Mouse (Mus musculus): ENCODE data around the gene Col27a1. TPM values are rescaled to one million over a fixed set of nuclear protein-coding genes. Genes with fewer than 3 reads are reported as not detected.

Gene Col27a1
- total and polyA plus RNA-seq, 2 experiments from 2014 or later = 0.56 to 5.3 TPM

DNA sequence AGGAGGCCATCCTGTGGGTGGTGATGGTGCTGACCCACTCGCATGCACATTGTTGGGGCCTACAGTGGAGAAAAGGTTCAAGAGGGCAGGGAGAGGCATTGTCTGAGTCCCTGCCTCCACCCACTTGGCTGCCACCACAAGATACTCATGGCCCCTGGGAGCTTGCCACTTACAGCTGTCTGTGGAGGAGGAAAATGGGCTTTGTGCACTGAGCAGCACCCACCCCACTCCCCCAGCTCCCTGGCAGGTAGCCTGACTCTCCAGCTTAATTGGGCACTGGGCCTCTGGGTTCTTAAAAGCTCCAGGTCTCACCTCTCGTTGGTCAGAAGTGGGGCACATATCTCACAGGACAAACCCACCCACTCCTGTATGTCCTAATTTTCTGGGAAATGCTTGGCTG is 76.3 kb downstream of the Col27a1 start:
- WGBS = 41% methylated on average over 2 of the region's 2 CpGs
- DNase-seq = no peak
- H3K9ac ChIP-seq = no peak overlapping the region
- H3K4me3 ChIP-seq (ENCODE audit: low read depth, low read length) = no peak overlapping the region
- H3K9me3 ChIP-seq (ENCODE audit: low read length) = no peaks in the 10 kb centered on the region
- peaks cover 3% of the 10 kb centered on the region; the same call in 1 of the 2 replicates for H3K4me1 ChIP-seq (ENCODE audit: insufficient read depth)
- no peaks in the 10 kb centered on the region for H3K27me3 ChIP-seq (ENCODE audit: insufficient read depth, low read length)
- H3K27ac ChIP-seq (ENCODE audit: low read depth, low read length) = no peak overlapping the region
- no peaks in the 10 kb centered on the region for H3K36me3 ChIP-seq (ENCODE audit: insufficient read depth)
- H3K4me2 ChIP-seq (ENCODE audit: low read depth) = no peak overlapping the region
- TF ChIP-seq CTCF (IDR thresholded peaks at IDR 0.05; ENCODE audit: low read depth) = no peak
- ATAC-seq = no peak

GRCm38 (mm10) chr4:63291075-63291474 is 77.3 kb downstream of the Col27a1 start:
- peak; percentile 97 for ATAC-seq

GRCm38 (mm10) chr4:63291658-63292057 is 77.9 kb downstream of the Col27a1 start:
- H3K9me3 ChIP-seq (ENCODE audit: low read length) = no peaks in the 10 kb centered on the region
- no peaks in the 10 kb centered on the region for H3K27me3 ChIP-seq (ENCODE audit: insufficient read depth, low read length)
- no peaks in the 10 kb centered on the region for H3K36me3 ChIP-seq (ENCODE audit: insufficient read depth)
- H3K4me2 ChIP-seq (ENCODE audit: low read depth) = no peak overlapping the region
- DNase-seq = no peak
- H3K27ac ChIP-seq (ENCODE audit: low read depth, low read length) = no peak overlapping the region
- WGBS = 67% methylated on average over 4 of the region's 4 CpGs
- no peak for TF ChIP-seq CTCF (IDR thresholded peaks at IDR 0.05; ENCODE audit: low read depth)
- no peak overlapping the region for H3K9ac ChIP-seq
- H3K4me3 ChIP-seq (ENCODE audit: low read depth, low read length) = no peak overlapping the region
- H3K4me1 ChIP-seq (ENCODE audit: insufficient read depth) = peaks cover 3% of the 10 kb centered on the region; the same call in 1 of the 2 replicates
- ATAC-seq = peak; percentile 9

More at GRCm38 (mm10) chr4:63291075-63291474, 77.3 kb downstream of the Col27a1 start:
- H3K27me3 ChIP-seq (ENCODE audit: insufficient read depth, low read length) = no peaks in the 10 kb centered on the region
- no peaks in the 10 kb centered on the region for H3K9me3 ChIP-seq (ENCODE audit: low read length)
- DNase-seq = peak; percentile 97
- H3K4me1 ChIP-seq (ENCODE audit: insufficient read depth) = peaks cover 3% of the 10 kb centered on the region; the same call in 1 of the 2 replicates
- no peak overlapping the region for H3K4me2 ChIP-seq (ENCODE audit: low read depth)
- no peaks in the 10 kb centered on the region for H3K36me3 ChIP-seq (ENCODE audit: insufficient read depth)
- WGBS = 14% methylated on average over 7 of the region's 7 CpGs
- no peak overlapping the region for H3K4me3 ChIP-seq (ENCODE audit: low read depth, low read length)
- TF ChIP-seq CTCF (IDR thresholded peaks at IDR 0.05; ENCODE audit: low read depth) = peak; percentile 5; the same call in 1 of the 2 replicates
- H3K9ac ChIP-seq = no peak overlapping the region
- H3K27ac ChIP-seq (ENCODE audit: low read depth, low read length) = no peak overlapping the region

- DNase-seq (peak; percentile 52), ATAC-seq (no peak)
- Histone ChIP-seq H3K27me3 (ENCODE audit: insufficient read depth, low read length) (no peaks in the 10 kb centered on the region), H3K4me1 (ENCODE audit: insufficient read depth) (no peaks in the 10 kb centered on the region; the same call in 1 of the 2 replicates), H3K9me3 (ENCODE audit: low read length) (no peaks in the 10 kb centered on the region), H3K4me3 (ENCODE audit: low read depth, low read length) (no peak overlapping the region), H3K36me3 (ENCODE audit: insufficient read depth) (no peaks in the 10 kb centered on the region), H3K27ac (ENCODE audit: low read depth, low read length) (no peak overlapping the region), H3K9ac (no peak overlapping the region), H3K4me2 (ENCODE audit: low read depth) (no peak overlapping the region)
- WGBS = 87% methylated on average over 1 of the region's 1 CpGs
- no peak for TF ChIP-seq CTCF (IDR thresholded peaks at IDR 0.05; ENCODE audit: low read depth)
These were observed 81.8 kb downstream of the Col27a1 start for GRCm38 (mm10) chr4:63295641-63296040.

DNA sequence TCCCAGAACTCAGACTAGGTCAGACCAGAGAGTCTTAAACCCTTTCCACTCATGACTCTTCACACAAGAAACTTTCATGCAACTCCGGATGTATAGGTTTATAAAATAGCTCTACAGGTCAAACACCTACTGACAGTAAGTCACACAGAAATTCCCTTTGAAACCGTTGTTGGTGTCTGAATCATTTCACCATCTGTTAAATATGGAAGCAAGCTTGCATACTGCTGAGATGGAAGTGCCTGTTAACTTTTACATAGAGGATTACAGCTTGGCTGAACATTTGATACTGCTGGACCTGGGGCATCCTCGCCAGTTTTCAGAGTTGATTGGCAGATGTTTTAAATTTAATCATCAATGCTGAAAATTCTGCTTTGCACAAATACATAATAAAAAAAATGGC is 82.5 kb downstream of the Col27a1 start:
- DNase-seq = no peak

GRCm38 (mm10) chr4:63296876-63297275 is 83.1 kb downstream of the Col27a1 start:
- no peak for DNase-seq
- Histone ChIP-seq H3K4me1 (ENCODE audit: insufficient read depth) (no peaks in the 10 kb centered on the region), H3K9me3 (ENCODE audit: low read length) (no peaks in the 10 kb centered on the region), H3K36me3 (ENCODE audit: insufficient read depth) (no peaks in the 10 kb centered on the region), H3K4me2 (ENCODE audit: low read depth) (no peak overlapping the region), H3K4me3 (ENCODE audit: low read depth, low read length) (no peak overlapping the region), H3K27me3 (ENCODE audit: insufficient read depth, low read length) (no peaks in the 10 kb centered on the region), H3K9ac (no peak overlapping the region), H3K27ac (ENCODE audit: low read depth, low read length) (no peak overlapping the region)
- TF ChIP-seq CTCF (IDR thresholded peaks at IDR 0.05; ENCODE audit: low read depth) = no peak
- no peak for ATAC-seq
- WGBS = 72% methylated on average over 8 of the region's 8 CpGs

More for the DNA sequence above, 82.5 kb downstream of the Col27a1 start:
- no peak for ATAC-seq
- 54% methylated on average over 3 of the region's 3 CpGs for WGBS
- Histone ChIP-seq H3K9me3 (ENCODE audit: low read length) (no peaks in the 10 kb centered on the region), H3K27me3 (ENCODE audit: insufficient read depth, low read length) (no peaks in the 10 kb centered on the region), H3K9ac (no peak overlapping the region), H3K4me3 (ENCODE audit: low read depth, low read length) (no peak overlapping the region), H3K4me1 (ENCODE audit: insufficient read depth) (no peaks in the 10 kb centered on the region), H3K27ac (ENCODE audit: low read depth, low read length) (no peak overlapping the region), H3K36me3 (ENCODE audit: insufficient read depth) (no peaks in the 10 kb centered on the region), H3K4me2 (ENCODE audit: low read depth) (no peak overlapping the region)
- no peak for TF ChIP-seq CTCF (IDR thresholded peaks at IDR 0.05; ENCODE audit: low read depth)

GRCm38 (mm10) chr4:63298191-63298590 is 84.4 kb downstream of the Col27a1 start:
- Histone ChIP-seq H3K36me3 (ENCODE audit: insufficient read depth) (no peaks in the 10 kb centered on the region), H3K4me1 (ENCODE audit: insufficient read depth) (no peaks in the 10 kb centered on the region), H3K4me3 (ENCODE audit: low read depth, low read length) (no peak overlapping the region), H3K27ac (ENCODE audit: low read depth, low read length) (no peak overlapping the region), H3K27me3 (ENCODE audit: insufficient read depth, low read length) (no peaks in the 10 kb centered on the region), H3K9me3 (ENCODE audit: low read length) (no peaks in the 10 kb centered on the region), H3K4me2 (ENCODE audit: low read depth) (no peak overlapping the region), H3K9ac (no peak overlapping the region)
- no peak for TF ChIP-seq CTCF (IDR thresholded peaks at IDR 0.05; ENCODE audit: low read depth)
- DNase-seq (no peak), ATAC-seq (no peak)
- 92% methylated on average over 8 of the region's 8 CpGs for WGBS

Measured in forebrain, postnatal 0 days (tissue).